Mouse (Mus musculus): ENCODE results near the gene Ppp1r9b. TPM values are rescaled to one million over a fixed set of nuclear protein-coding genes. Genes with fewer than 3 reads are reported as not detected.

The Ppp1r9b gene
- polyA plus RNA-seq, 1 experiment from 2014 or later = 7.6 TPM

Other genes starting within 250 kb of the Ppp1r9b start
- not detected in 2 replicates for gene Cdc34b, start 249.3 kb upstream of the Ppp1r9b start, polyA plus RNA-seq (2015; fragmentation: Nextera tagmentation; extraction: Ambion mirVana)
- not detected in 2 replicates for gene Tmem92, start 208.3 kb upstream of the Ppp1r9b start, polyA plus RNA-seq (2015; fragmentation: Nextera tagmentation; extraction: Ambion mirVana)
- 65.0 and 89.1 TPM in 2 replicates for gene Col1a1, start 54.8 kb upstream of the Ppp1r9b start, polyA plus RNA-seq (2015; fragmentation: Nextera tagmentation; extraction: Ambion mirVana)
- gene Hils1, start 23.4 kb upstream of the Ppp1r9b start, polyA plus RNA-seq (2015; fragmentation: Nextera tagmentation; extraction: Ambion mirVana) = not detected in 2 replicates
- 0.86 and 0.96 TPM in 2 replicates for gene Sgca, start 14.7 kb upstream of the Ppp1r9b start, polyA plus RNA-seq (2015; fragmentation: Nextera tagmentation; extraction: Ambion mirVana)
- gene Samd14, start 18.8 kb downstream of the Ppp1r9b start, polyA plus RNA-seq (2015; fragmentation: Nextera tagmentation; extraction: Ambion mirVana) = 27.2 and 34.7 TPM in 2 replicates
- 10.7 and 13.9 TPM in 2 replicates for gene Pdk2, start 50.3 kb downstream of the Ppp1r9b start, polyA plus RNA-seq (2015; fragmentation: Nextera tagmentation; extraction: Ambion mirVana)
- 1.7 and 2.2 TPM in 2 replicates for gene Itga3, start 85.8 kb downstream of the Ppp1r9b start, polyA plus RNA-seq (2015; fragmentation: Nextera tagmentation; extraction: Ambion mirVana)
- not detected in 2 replicates for gene Dlx3, start 129.1 kb downstream of the Ppp1r9b start, polyA plus RNA-seq (2015; fragmentation: Nextera tagmentation; extraction: Ambion mirVana)
- 0.07 and 0.13 TPM in 2 replicates for gene Dlx4, start 155.2 kb downstream of the Ppp1r9b start, polyA plus RNA-seq (2015; fragmentation: Nextera tagmentation; extraction: Ambion mirVana)

All from liver, embryonic 16.5 days (tissue).